Mouse (Mus musculus) hindbrain, embryonic 11.5 days (tissue): ENCODE measurements around the gene Dop1b. TPM values are rescaled to one million over a fixed set of nuclear protein-coding genes. Genes with fewer than 3 reads are reported as not detected.
"Not testable (repeated sequence)": the region's sequence is repeated elsewhere in the genome, so short reads cannot be mapped to it uniquely, and the experiment has no call there.

Experiments used
- ATAC-seq: fragments of 200-750 bp; cut with Nextera tagmentation; 2 replicates; pipeline ENCODE4 v1.8.0; 2017; ENCODE audit warnings: mild to moderate bottlenecking, moderate TSS enrichment, moderate library complexity; ENCODE audit not compliant: low FRiP score
- DNase-seq: peaks from one replicate; pipeline ENCODE4 v3.0.0-alpha.2; 2015; ENCODE audit warnings: low spot score
- H3K27ac ChIP-seq: fragments of 300-500 bp; sonication (generic); 2 replicates; pipeline ENCODE4 v1.5.1; 2014; ENCODE audit warnings: mild to moderate bottlenecking, low read depth, low read length
- H3K27me3 ChIP-seq: fragments of 300-500 bp; sonication (generic); 2 replicates; pipeline ENCODE4 v1.6.1; 2014; ENCODE audit warnings: mild to moderate bottlenecking, low read length, moderate library complexity, mixed read lengths; ENCODE audit not compliant: control insufficient read depth, insufficient read depth
- H3K36me3 ChIP-seq: fragments of 300-500 bp; sonication (generic); 2 replicates; pipeline ENCODE4 v1.6.1; 2014; ENCODE audit warnings: mild to moderate bottlenecking, low read length, moderate library complexity, mixed read lengths; ENCODE audit not compliant: control insufficient read depth, insufficient read depth
- H3K4me1 ChIP-seq: fragments of 300-500 bp; sonication (generic); replicated peaks from 2 replicates; pipeline ENCODE4 v1.6.1; 2014; ENCODE audit warnings: low read length, mixed read lengths; ENCODE audit not compliant: control insufficient read depth, insufficient read depth
- H3K4me2 ChIP-seq: fragments of 300-500 bp; sonication (generic); replicated peaks from 2 replicates; pipeline ENCODE4 v1.6.1; 2014; ENCODE audit warnings: mild to moderate bottlenecking, low read depth, low read length
- H3K4me3 ChIP-seq: fragments of 300-500 bp; sonication (generic); 2 replicates; pipeline ENCODE4 v1.5.1; 2014; ENCODE audit warnings: low read depth, low read length
- H3K9ac ChIP-seq: fragments of 300-500 bp; sonication (generic); 2 replicates; pipeline ENCODE4 v1.6.1; 2014; ENCODE audit warnings: low read depth, low read length
- H3K9me3 ChIP-seq: fragments of 300-500 bp; sonication (generic); 2 replicates; pipeline ENCODE4 v1.6.1; 2016; ENCODE audit warnings: low read length; ENCODE audit not compliant: control insufficient read depth
- WGBS: fragments of 180-500 bp; shearing (Covaris S2); extraction: QIAGEN DNeasy Blood & Tissue Kit; methylation state at CpG from one replicate; pipeline ENCODE4 v1.1.7; 2014; 5-methylcytosine and 5-hydroxymethylcytosine counted together
- polyA plus RNA-seq: library from polyadenylated mRNA; unstranded; fragments of >200 nt; fragmentation: Nextera tagmentation; extraction: Ambion mirVana; gene quantifications from 2 replicates; pipeline ENCODE4 v1.2.1, GENCODE M21; 2014

Gene Dop1b
- polyA plus RNA-seq, 1 experiment from 2014 or later = 19.6 TPM

- Histone ChIP-seq H3K9me3 (no peaks in the 10 kb centered on the region), H3K27me3 (peaks cover 39% of the 10 kb centered on the region), H3K9ac (peak within 1 kb of the TSS; percentile 32; the same call in 1 of the 2 replicates), H3K4me1 (peaks cover 6% of the 10 kb centered on the region; the same call in 1 of the 2 replicates), H3K4me2 (peak within 1 kb of the TSS; percentile 55), H3K4me3 (peak within 1 kb of the TSS; percentile 29), H3K27ac (no peak within 1 kb of the TSS), H3K36me3 (no peaks in the 10 kb centered on the region)
- DNase-seq = peak; percentile 67
- ATAC-seq = peak; percentile 54
- under 1% methylated on average over 63 of the region's 63 CpGs for WGBS
Measured at GRCm38 (mm10) chr16:93682689-93683507, 28.8 kb upstream of the Dop1b start, which contains the start of gene Cbr3. Gene Cbr3, plus strand, starts transcription at chr16:93683215.

GRCm38 (mm10) chr16:93683508-93684236 lies 28.0 kb upstream of the Dop1b start:
- DNase-seq = peak; percentile 57
- Histone ChIP-seq H3K4me1 (peaks cover 6% of the 10 kb centered on the region; the same call in 1 of the 2 replicates), H3K9me3 (no peaks in the 10 kb centered on the region), H3K4me3 (peak overlapping the region; percentile 29), H3K9ac (peak overlapping the region; percentile 32; the same call in 1 of the 2 replicates), H3K27ac (no peak overlapping the region), H3K27me3 (peaks cover 39% of the 10 kb centered on the region), H3K36me3 (no peaks in the 10 kb centered on the region), H3K4me2 (peak overlapping the region; percentile 55)
- WGBS = under 1% methylated on average over 53 of the region's 53 CpGs
- peak; percentile 45; the same call in 1 of the 2 replicates for ATAC-seq

- no peaks in the 10 kb centered on the region for H3K36me3 ChIP-seq
- H3K9ac ChIP-seq = no peak overlapping the region
- H3K4me2 ChIP-seq = no peak overlapping the region
- 31% methylated on average over 7 of the region's 7 CpGs for WGBS
- no peaks in the 10 kb centered on the region for H3K9me3 ChIP-seq
- H3K27ac ChIP-seq = no peak overlapping the region
- ATAC-seq = no peak
- peak; percentile 32 for DNase-seq
- H3K4me1 ChIP-seq = peaks cover 6% of the 10 kb centered on the region; the same call in 1 of the 2 replicates
- no peak overlapping the region for H3K4me3 ChIP-seq
- H3K27me3 ChIP-seq = peaks cover 39% of the 10 kb centered on the region
Measured at GRCm38 (mm10) chr16:93684441-93684840, 27.3 kb upstream of the Dop1b start.

- not testable (repeated sequence) for H3K36me3 ChIP-seq, H3K4me3 ChIP-seq, H3K9me3 ChIP-seq, H3K4me1 ChIP-seq, H3K27ac ChIP-seq, H3K4me2 ChIP-seq, H3K9ac ChIP-seq, ATAC-seq, DNase-seq
- WGBS = 89% methylated on average over 3 of the region's 3 CpGs
- H3K27me3 ChIP-seq = peaks cover 39% of the 10 kb centered on the region
Measured at GRCm38 (mm10) chr16:93685783-93686182, 25.9 kb upstream of the Dop1b start.

GRCm38 (mm10) chr16:93686421-93686820 lies 25.3 kb upstream of the Dop1b start:
- Histone ChIP-seq H3K36me3 (no peaks in the 10 kb centered on the region), H3K27ac (no peak overlapping the region), H3K9me3 (no peaks in the 10 kb centered on the region), H3K27me3 (peaks cover 37% of the 10 kb centered on the region), H3K9ac (no peak overlapping the region), H3K4me3 (no peak overlapping the region), H3K4me2 (no peak overlapping the region), H3K4me1 (peaks cover 6% of the 10 kb centered on the region; the same call in 1 of the 2 replicates)
- 86% methylated on average over 5 of the region's 7 CpGs for WGBS
- DNase-seq = no peak
- ATAC-seq = no peak

- ATAC-seq (no peak), DNase-seq (no peak)
- Histone ChIP-seq H3K9ac (no peak overlapping the region), H3K9me3 (no peaks in the 10 kb centered on the region), H3K36me3 (no peaks in the 10 kb centered on the region), H3K4me2 (no peak overlapping the region), H3K27ac (no peak overlapping the region), H3K27me3 (peaks cover 32% of the 10 kb centered on the region), H3K4me3 (no peak overlapping the region), H3K4me1 (peaks cover 6% of the 10 kb centered on the region; the same call in 1 of the 2 replicates)
- 51% methylated on average over 5 of the region's 5 CpGs for WGBS
Measured at GRCm38 (mm10) chr16:93686945-93687344, 24.8 kb upstream of the Dop1b start.

GRCm38 (mm10) chr16:93691206-93691841 lies 20.4 kb upstream of the Dop1b start:
- WGBS = 75% methylated on average over 6 of the region's 6 CpGs
- no peaks in the 10 kb centered on the region for H3K9me3 ChIP-seq

GRCm38 (mm10) chr16:93692744-93693143 lies 19.0 kb upstream of the Dop1b start:
- H3K36me3 ChIP-seq = no peaks in the 10 kb centered on the region
- H3K4me2 ChIP-seq = no peak overlapping the region
- H3K4me1 ChIP-seq = no peaks in the 10 kb centered on the region
- H3K9ac ChIP-seq = no peak overlapping the region
- H3K4me3 ChIP-seq = no peak overlapping the region
- H3K27ac ChIP-seq = no peak overlapping the region
- H3K9me3 ChIP-seq = no peaks in the 10 kb centered on the region
- DNase-seq (no peak), ATAC-seq (no peak)
- 61% methylated on average over 2 of the region's 2 CpGs for WGBS
- H3K27me3 ChIP-seq = no peaks in the 10 kb centered on the region

More at GRCm38 (mm10) chr16:93691206-93691841, 20.4 kb upstream of the Dop1b start:
- no peak overlapping the region for H3K9ac ChIP-seq
- no peak for ATAC-seq
- no peak overlapping the region for H3K4me3 ChIP-seq
- no peaks in the 10 kb centered on the region for H3K27me3 ChIP-seq
- no peaks in the 10 kb centered on the region for H3K4me1 ChIP-seq
- no peak overlapping the region for H3K4me2 ChIP-seq
- no peaks in the 10 kb centered on the region for H3K36me3 ChIP-seq
- no peak for DNase-seq
- no peak overlapping the region for H3K27ac ChIP-seq
